Mouse (Mus musculus) G1E-ER4 (cell line): Measurements from ENCODE around the gene Mtor. TPM values are rescaled to one million over a fixed set of nuclear protein-coding genes. Genes with fewer than 3 reads are reported as not detected.

ENCODE experiments used
- GATA1 ChIP-seq: IDR thresholded peaks from one replicate; pipeline ENCODE4 v1.8.0; 2012; ENCODE audit warnings: low read length, inconsistent platforms
- polyA plus RNA-seq: library from polyadenylated mRNA; stranded (reverse); fragments of >175 nt; gene quantifications from 2 replicates; pipeline ENCODE4 v1.2.3, GENCODE M21; 2012

Gene Mtor
- polyA plus RNA-seq, 1 experiment: 11.7 TPM

DNA sequence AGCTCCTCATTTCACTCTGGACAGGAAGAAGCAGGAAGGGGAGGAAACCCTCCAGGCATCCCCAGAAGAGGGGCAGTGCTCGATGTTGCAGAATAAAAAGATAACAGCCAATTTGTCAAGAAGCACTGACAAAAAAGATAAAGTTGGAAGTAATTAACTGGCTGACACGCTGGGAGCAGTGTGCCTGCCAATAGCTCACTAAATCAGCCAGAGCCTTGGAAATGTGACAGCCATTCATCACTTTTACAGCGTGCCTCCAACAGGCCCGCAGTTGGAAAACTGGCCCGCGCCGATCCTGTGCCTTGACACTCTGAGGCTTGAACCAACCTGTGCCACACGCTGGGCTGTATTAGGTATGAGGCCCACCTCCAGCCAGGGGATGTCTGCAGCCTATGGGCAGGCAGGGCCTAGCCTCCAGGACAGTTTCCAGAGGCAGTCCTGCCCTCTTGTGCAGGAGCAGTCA is 56.1 kb downstream of the Mtor start:
- TF ChIP-seq GATA1: no peak

DNA sequence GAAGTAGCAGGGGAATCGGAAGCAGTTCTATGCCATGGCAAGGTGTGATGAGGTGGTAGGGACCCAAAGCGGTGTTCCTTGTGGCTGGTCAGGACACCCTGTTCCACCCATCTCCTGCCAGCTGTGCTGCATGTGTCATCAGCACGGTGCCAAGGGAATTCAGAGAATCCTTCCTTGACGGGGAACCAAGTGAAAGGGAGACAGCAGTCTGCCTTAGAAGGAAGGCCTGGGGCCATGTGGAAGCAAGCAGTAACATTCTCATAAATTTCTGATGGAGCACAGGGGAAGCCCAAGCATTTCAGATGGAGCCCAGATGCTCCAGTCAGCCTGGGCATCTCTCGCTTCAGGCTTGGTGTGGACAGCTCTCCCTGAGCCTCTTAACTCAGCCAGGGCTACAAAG is 59.2 kb downstream of the Mtor start:
- no peak for TF ChIP-seq GATA1

DNA sequence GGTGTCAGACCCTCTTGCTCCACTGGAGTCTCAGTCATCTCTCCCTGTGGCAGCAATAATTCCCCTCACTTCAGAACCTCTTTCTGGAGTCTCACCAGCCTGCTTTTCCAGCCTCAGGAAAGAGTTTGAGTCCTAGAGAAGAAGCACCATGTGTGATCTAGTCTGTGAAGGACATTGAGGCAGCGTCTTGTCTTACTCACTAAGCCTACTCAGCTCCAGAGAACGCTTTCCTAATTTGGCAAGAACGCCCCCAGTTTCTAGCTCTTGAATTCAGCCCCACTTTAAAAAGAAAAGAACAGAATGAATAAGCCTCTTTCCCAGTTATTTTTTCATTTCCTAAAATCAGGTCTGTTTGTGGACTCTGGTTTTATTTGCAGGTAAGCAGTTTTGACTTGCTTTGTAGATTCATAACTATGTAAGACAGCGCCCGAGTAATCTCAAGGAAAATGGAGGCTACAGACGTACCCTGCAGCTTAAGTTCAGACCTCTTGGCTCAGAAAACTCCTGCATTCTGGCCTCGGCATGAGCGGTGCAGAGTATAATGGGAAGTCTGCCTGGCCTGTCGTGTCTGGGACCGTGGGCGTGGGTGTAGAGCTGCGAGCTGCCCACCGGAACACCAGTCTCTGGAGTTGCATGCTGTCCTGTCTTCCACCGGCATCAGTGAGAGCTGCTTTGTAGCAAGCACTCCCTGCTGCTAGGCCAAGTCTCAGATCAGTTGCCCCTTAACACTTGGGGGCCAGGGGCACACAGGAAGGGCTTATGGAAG is 59.9 kb downstream of the Mtor start:
- TF ChIP-seq GATA1: no peak

DNA sequence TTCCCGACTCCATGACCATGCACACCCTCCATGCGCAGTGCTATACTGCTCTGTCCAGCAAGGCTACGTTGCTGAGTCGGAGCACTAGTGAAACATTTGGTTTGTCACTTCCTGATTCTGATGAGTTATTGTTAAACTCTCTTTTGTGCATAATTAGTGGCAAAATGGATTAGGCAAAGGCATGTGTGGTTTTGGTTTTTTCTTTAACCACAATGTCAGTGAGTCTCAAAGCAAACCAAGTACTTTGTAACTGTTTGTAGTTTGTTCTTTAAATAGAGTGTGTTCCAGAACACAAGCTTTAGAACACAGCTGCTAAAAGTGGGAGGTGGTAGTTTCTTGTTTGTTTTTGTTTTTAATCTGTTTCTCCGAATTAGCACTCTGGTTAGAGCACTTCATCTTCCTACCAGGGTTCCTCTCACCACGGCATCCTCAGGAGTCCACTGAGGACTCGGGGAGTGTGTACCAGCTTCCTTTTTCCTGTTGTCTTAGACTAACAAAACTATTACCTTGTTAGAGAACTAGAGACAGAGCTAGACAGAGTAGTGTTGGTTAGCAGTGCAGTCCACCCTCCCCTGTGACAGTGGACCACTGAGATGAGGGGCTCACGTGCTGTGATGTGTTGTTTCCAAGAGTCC is 61.2 kb downstream of the Mtor start:
- TF ChIP-seq GATA1: no peak

DNA sequence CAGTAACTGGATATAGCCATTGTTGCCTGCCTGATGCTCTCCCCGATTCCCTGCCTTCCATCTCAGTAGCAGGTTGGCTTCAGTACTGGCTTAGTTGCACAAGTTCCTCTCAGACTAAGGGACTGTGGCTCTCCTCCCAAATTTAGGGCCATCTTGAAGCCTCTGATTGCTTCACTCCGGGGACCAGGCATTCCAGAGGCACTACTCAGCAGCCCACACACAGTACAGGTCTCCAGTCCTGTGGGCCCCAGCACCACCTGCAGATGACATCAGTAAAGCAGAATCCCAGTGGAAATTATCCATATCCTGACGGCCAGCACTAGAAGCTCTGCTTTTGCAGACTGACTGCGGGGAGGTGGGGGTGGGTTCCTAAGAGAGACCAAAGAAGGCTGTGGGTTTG is 62.3 kb downstream of the Mtor start:
- TF ChIP-seq GATA1: no peak

DNA sequence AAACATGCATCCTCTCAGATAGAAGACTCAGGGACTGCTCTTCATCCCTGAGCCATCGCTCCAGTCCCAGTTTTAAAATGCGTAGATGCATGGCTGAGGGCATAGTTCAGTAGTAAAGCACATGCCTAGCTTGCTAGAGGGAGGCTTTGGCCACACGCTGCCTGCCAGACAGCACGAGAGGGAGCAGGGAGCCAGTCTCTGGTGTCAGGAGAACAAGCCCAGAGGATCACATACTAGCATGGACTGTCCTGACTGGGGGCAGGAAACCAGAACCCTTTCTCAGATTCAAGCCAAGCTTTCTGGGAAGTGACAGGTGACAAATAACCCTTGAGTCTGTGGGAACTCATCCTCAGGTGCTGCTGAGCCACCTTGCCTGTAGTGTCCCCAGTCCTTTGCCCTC is 62.9 kb downstream of the Mtor start:
- TF ChIP-seq GATA1: no peak

DNA sequence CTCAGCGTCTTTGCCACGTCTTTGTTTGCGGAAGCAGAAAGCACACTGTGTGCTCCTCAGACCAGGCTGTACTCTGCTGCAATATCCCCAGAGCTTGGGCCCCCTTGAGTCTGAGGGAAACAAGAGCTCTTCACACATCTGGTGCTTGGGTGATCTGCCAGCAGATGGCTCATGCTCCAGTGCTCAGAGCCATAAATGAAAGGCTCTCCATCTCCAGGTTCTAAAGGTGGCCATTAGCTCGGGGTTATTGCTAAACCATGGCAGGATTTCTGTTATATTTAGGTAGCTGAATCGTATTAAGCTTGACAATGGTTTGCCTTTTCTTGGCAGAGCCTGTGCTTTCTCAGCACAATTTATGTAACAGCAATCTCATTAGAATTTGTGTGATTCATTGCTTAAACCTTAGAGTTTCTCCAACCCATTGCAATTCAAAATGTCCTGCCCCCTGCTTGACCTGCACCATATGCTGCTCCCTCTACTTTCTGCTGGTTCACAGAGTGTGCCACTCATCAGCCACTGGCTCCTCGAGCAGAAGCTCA is 64.7 kb downstream of the Mtor start:
- TF ChIP-seq GATA1: no peak

DNA sequence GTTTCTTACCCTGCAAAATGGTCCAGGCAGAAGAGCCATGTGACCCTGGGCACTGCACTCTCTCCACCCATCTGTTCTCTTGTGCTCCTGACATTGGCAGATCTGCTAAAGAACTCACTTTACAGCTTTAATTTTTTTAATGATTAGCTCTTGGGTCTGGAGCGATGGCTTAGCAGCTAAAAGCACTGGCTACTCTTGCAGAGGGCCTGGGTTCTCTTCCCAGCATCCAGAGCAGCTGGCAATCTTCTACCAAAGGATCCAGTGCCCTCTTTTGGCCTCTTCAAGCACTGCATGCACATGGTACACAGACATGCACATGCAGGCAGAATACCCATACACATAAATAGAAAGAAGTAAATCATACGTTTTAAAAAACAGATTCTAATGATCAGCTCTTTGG is 66.9 kb downstream of the Mtor start:
- TF ChIP-seq GATA1: no peak

DNA sequence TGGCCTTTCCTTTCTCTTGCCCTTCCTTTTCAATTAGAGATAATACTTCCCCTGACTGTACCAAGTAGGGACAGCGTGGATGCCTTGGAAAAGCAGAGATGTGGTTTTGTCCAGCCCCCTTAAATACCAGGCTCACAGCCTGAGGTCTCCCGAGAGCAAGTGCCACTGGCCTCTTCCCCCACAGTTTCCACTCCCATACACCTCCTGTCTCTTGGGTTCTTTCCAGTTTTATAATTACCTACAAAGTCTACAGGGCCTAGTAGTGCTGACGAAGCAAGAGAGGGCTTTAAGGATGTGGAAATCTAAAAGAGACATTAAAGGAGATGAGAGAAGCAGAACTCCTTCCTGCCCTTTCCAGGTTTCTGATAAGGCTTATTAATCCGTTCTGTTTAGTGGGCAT is 69.4 kb downstream of the Mtor start:
- TF ChIP-seq GATA1: no peak

DNA sequence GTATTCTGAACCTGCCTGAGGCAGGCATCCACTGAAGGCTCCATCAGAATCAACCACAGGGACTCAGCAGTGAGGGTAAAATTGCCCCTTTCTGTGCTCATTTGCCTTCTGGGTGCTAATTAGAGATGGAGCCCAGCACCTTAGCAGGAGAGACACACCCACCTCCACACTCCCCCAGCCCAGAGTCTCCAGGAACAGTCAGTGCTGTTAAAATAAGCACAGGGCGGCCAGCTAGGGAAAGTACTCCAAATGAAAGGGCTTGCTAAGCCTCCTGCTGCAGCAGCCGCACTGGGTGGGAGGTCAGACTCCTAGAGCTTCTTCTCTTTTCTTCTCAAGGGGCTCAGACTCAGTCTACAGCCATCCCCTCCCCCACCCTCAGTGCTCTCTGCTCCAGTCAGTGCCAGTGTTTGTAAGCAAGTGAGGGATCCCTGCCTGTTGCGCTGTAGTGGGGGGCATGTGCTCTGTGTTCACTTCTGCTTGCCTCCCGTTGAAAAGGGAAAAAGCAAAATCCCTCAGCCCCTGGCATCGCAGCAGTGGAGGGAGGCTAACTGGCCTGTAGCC is 69.9 kb downstream of the Mtor start:
- no peak for TF ChIP-seq GATA1

DNA sequence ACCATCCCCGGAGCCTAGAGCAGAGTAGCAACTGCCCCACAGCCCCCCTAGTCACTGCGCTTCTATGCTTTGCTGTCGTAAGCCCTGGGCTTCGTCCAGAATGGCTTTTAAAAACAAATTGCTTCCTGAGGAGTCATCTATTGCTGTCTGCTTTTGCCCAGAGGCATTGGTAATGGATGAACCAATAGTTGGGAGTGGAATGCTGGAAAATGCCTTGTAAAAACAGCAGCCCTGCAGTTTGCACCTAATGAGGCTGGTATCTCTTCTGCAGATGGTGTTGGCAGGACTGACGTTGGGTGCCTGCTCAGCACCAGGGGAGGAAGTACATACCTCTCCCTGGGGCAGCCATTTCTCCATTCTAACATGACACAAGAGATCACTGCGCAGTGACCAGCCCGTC is 75.1 kb downstream of the Mtor start:
- no peak for TF ChIP-seq GATA1

DNA sequence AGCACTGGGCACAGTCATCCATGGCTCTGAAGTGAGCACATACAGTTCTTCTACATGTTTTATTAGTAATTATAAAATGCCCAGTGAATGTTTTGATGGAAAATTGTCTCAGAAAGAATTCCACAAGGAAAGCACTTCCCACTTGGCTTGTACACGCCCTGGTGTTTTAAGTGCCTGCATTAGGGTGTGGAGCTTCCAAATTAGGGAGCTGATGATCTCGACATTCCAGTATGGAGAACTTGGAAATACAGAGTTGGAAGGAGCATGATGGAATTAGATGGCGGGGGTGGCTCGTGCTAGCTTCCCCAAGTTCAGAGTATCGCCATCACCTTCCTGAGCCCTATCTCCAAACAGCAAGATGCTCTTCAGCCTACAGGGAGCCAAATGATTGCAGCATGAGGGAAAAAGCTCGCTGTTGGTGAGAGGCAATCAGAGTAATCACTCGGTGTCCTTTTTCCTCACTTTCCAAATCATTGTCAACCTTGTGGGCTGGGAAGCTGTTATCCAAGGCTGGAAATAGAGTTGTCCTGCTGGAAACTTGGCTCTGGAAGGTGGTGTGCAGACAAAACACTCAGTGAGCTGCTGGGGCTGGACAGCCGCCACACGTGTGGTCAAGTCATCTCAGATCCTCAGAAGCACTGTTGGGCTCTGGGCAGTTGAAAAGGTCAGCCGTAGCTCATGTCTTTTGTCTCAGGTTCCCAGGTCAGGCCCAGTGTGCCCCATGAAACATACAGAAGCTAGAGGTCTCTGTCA is 78.9 kb downstream of the Mtor start:
- no peak for TF ChIP-seq GATA1

DNA sequence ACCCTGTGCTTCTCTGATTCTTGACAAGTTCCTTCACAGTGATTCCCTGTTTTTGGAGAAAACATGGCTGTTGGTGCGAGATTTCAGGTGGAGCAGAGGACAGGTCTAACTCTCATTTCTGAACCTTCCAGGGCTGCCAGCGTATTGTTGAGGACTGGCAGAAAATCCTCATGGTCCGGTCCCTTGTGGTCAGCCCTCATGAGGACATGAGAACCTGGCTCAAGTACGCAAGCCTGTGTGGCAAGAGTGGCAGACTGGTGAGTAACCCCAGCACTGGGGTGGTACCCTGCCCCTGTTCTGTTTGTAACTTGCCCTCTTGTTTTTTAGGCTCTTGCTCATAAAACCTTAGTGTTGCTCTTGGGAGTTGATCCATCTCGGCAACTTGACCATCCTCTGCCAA is 81.9 kb downstream of the Mtor start:
- TF ChIP-seq GATA1: no peak

DNA sequence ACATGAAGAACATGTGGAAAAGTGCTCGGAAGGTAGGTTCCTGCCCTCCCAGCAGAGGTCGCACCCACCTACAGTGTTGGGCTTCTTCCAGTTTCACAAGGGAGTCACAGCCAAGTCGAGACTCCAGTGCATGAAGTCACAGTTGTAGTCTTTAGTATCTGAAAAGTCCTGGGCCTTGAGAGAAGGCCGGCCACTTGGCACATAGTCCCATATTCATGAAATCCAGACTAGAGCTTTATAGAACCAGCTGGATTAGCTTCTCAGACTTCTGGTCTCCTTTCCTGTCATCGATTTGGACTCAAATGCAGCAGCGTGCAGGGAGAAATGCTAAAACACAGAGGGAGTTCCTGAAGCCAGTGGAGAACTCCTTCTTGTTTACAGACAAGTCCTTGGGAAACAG is 82.4 kb downstream of the Mtor start:
- no peak for TF ChIP-seq GATA1

DNA sequence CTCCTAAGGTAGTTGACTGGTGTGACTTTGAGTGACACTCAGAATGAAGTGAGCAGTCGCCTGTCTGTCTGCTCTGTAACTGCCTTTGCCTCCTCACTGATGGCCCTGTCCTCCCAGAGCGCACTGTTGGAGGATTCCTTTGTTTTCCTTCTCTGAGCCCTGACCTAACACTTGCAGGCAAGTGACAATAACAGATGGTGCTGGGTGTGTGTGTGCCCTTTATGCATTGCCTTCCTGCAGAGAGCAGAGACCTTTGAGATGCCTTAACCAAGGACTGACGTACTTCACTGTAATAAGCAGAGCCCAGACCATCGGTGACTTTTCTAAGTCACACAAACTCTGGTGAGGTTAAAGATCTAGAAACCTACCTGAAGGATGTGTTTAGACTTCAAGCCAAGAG is 82.9 kb downstream of the Mtor start:
- TF ChIP-seq GATA1: no peak

DNA sequence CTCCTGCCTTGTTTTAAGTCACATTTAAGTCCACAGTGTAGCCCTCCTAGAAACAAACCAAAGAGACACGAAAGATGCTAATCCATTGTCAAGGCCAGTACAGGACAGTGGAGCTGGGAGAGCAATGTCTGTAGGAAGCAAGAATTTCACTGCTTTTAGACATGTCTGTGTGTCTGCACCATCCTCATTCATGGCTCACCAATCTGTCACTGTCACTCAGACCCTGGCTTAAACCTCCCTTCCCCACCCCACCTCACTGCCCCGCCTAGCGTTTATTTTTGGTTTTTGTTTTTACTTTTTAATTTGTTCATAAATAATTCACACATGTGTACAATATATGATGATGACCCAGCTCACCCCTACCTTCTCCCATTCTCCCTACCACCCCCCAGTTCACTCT is 84.1 kb downstream of the Mtor start:
- TF ChIP-seq GATA1: no peak
